Mouse (Mus musculus) bone marrow, adult 2 months (tissue): ENCODE measurements around the gene Ipcef1.

Source experiments
- CTCF ChIP-seq: fragments of 200-500 bp; IDR thresholded peaks from 2 replicates; pipeline ENCODE4 v1.5.1; 2011; ENCODE audit warnings: low read length, control low read depth; ENCODE audit not compliant: control insufficient read depth, insufficient read depth
- POLR2A ChIP-seq: fragments of 200-500 bp; IDR thresholded peaks from 2 replicates; pipeline ENCODE4 v1.6.1; 2011; ENCODE audit warnings: low read depth, mild to moderate bottlenecking, control low read depth, low read length, borderline replicate concordance; ENCODE audit not compliant: control insufficient read depth

- TF ChIP-seq CTCF: no peak
- TF ChIP-seq POLR2A: no peak
Measured at GRCm38 (mm10) chr10:6873917-6874316, 178.4 kb downstream of the Ipcef1 start.
